Mouse (Mus musculus) heart, adult 2 months (tissue): ENCODE measurements around the gene Agpat1. TPM values are rescaled to one million over a fixed set of nuclear protein-coding genes. Genes with fewer than 3 reads are reported as not detected.
A peak's percentile ranks its signal among the peaks of the same experiment; 100 is the strongest.

Experiments used
- DNase-seq, 2 experiments: peaks; one replicate each; pipeline ENCODE4 v3.0.0; 2021
- H3K27ac ChIP-seq: fragments of 200-600 bp; 2 replicates; pipeline ENCODE4 v1.8.1; 2022
- H3K27me3 ChIP-seq: fragments of 200-500 bp; 2 replicates; pipeline ENCODE4 v1.6.1; 2012; ENCODE audit warnings: mild to moderate bottlenecking, low read length, inconsistent platforms, mixed read lengths; ENCODE audit not compliant: control insufficient read depth, insufficient read depth
- H3K36me3 ChIP-seq: fragments of 200-500 bp; 2 replicates; pipeline ENCODE4 v1.6.1; 2012; ENCODE audit warnings: low read length, inconsistent platforms; ENCODE audit not compliant: control insufficient read depth, insufficient read depth
- H3K4me1 ChIP-seq: fragments of 200-500 bp; 2 replicates; pipeline ENCODE4 v1.6.1; 2011; ENCODE audit warnings: low read length; ENCODE audit not compliant: control insufficient read depth, insufficient read depth
- H3K4me3 ChIP-seq: fragments of 200-600 bp; 2 replicates; pipeline ENCODE4 v1.8.1; 2022
- H3K79me2 ChIP-seq: fragments of 200-500 bp; replicated peaks from 2 replicates; pipeline ENCODE4 v1.6.1; 2012; ENCODE audit warnings: mild to moderate bottlenecking, inconsistent platforms, low read length, moderate library complexity, mixed read lengths; ENCODE audit not compliant: control insufficient read depth, insufficient read depth
- H3K9ac ChIP-seq: fragments of 200-500 bp; 2 replicates; pipeline ENCODE4 v1.6.1; 2012; ENCODE audit warnings: low read depth, mild to moderate bottlenecking, control low read depth, inconsistent platforms, low read length, mixed read lengths
- CTCF ChIP-seq: fragments of 200-600 bp; IDR thresholded peaks from 2 replicates; pipeline ENCODE4 v1.8.1; 2022; ENCODE audit warnings: antibody characterized with exemption, mild to moderate bottlenecking, moderate library complexity
- EP300 ChIP-seq: fragments of 200-500 bp; IDR thresholded peaks from 2 replicates; pipeline ENCODE4 v1.6.1; 2011; ENCODE audit warnings: low read depth, low read length, control low read depth; ENCODE audit not compliant: insufficient read depth
- POLR2A ChIP-seq: fragments of 200-500 bp; IDR thresholded peaks from 2 replicates; pipeline ENCODE4 v1.6.1; 2011; ENCODE audit warnings: mild to moderate bottlenecking, low read depth, low read length, control low read depth; ENCODE audit not compliant: insufficient read depth
- WGBS: fragments of 180-500 bp; shearing (Covaris S2); methylation state at CpG from one replicate; pipeline ENCODE4 v1.1.7; 2018; 5-methylcytosine and 5-hydroxymethylcytosine counted together
- intact Hi-C: fragments of 180-260 bp; cut with DNase I; formaldehyde crosslinking; loops from one replicate; pipeline ENCODE4 v1.15.1; 2025
- polyA plus RNA-seq: library from polyadenylated mRNA; depleted of rRNA; stranded (reverse); fragments of >200 nt; gene quantifications from 2 replicates; pipeline ENCODE4 v1.2.3, GENCODE M21; 2012
- total RNA-seq, 2 experiments: library from RNA; stranded (reverse); gene quantifications; 2 replicates each; pipeline ENCODE4 v1.2.3; 2021

The Agpat1 gene
- total and polyA plus RNA-seq, 3 experiments, result 64.8 to 178 (median 68.9) TPM

DNA sequence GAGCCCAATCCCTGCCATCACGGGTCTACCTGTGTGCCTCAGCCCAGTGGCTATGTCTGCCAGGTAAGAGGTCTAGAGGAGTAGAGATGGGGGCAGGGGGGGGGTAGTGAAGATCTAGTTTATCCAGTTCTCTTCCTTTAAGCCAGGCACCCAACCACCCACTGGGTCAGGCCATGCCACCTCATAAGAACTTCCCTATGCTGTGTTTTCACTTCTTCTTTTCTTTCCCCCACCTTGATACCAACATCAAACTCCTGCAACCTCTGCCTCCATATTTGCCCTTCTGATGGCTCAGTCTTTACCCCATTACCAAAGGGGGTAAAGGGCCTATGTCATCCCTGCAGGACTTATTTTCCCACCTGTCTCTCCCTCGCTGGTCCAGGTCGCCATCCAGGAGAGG lies 26.0 kb upstream of the Agpat1 start:
- no peaks in the 10 kb centered on the region for H3K27me3 ChIP-seq
- H3K79me2 ChIP-seq, result no peaks in the 10 kb centered on the region
- no peak for DNase-seq
- no peaks in the 10 kb centered on the region for H3K4me1 ChIP-seq
- WGBS, result 91% methylated on average over 3 of the region's 3 CpGs
- H3K4me3 ChIP-seq, result no peak overlapping the region
- H3K9ac ChIP-seq, result no peak overlapping the region
- no peak for TF ChIP-seq CTCF
- no peak for TF ChIP-seq EP300
- TF ChIP-seq POLR2A, result no peak
- no peak overlapping the region for H3K27ac ChIP-seq
- intact Hi-C loops, result no loop called here
- H3K36me3 ChIP-seq, result no peaks in the 10 kb centered on the region

GRCm38 (mm10) chr17:34582528-34582927 lies 21.5 kb upstream of the Agpat1 start:
- H3K9ac ChIP-seq, result no peak overlapping the region
- H3K27me3 ChIP-seq, result no peaks in the 10 kb centered on the region
- H3K36me3 ChIP-seq, result no peaks in the 10 kb centered on the region
- H3K27ac ChIP-seq, result no peak overlapping the region
- no peak for TF ChIP-seq POLR2A
- TF ChIP-seq CTCF, result no peak
- TF ChIP-seq EP300, result no peak
- no peak for DNase-seq
- intact Hi-C loops, result no loop called here
- peaks cover 3% of the 10 kb centered on the region; the same call in 1 of the 2 replicates for H3K4me1 ChIP-seq
- WGBS, result 87% methylated on average over 12 of the region's 12 CpGs
- H3K4me3 ChIP-seq, result no peak overlapping the region
- no peaks in the 10 kb centered on the region for H3K79me2 ChIP-seq

DNA sequence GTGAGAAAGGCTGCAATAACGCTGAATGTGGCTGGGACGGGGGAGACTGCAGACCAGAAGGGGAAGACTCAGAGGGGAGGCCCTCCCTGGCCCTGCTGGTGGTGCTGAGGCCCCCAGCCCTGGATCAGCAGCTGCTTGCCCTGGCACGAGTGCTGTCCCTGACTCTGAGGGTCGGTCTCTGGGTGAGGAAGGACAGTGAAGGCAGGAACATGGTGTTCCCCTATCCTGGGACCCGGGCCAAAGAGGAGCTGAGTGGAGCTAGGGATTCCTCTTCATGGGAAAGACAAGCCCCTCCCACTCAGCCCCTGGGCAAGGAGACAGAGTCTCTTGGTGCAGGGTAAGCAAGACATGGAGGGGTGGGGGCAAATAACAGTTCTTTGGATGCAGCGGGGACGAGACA lies 20.7 kb upstream of the Agpat1 start:
- Histone ChIP-seq H3K9ac (no peak overlapping the region), H3K4me1 (peaks cover 6% of the 10 kb centered on the region), H3K27ac (no peak overlapping the region), H3K27me3 (no peaks in the 10 kb centered on the region), H3K79me2 (no peaks in the 10 kb centered on the region), H3K4me3 (no peak overlapping the region), H3K36me3 (no peaks in the 10 kb centered on the region)
- DNase-seq, result no peak
- intact Hi-C loops, result no loop called here
- TF ChIP-seq CTCF, result no peak
- no peak for TF ChIP-seq EP300
- TF ChIP-seq POLR2A, result no peak
- WGBS, result 54% methylated on average over 7 of the region's 7 CpGs

GRCm38 (mm10) chr17:34583819-34584218 lies 20.2 kb upstream of the Agpat1 start:
- 87% methylated on average over 8 of the region's 8 CpGs for WGBS
- H3K4me1 ChIP-seq, result peaks cover 7% of the 10 kb centered on the region
- TF ChIP-seq EP300, result no peak
- no peak overlapping the region for H3K9ac ChIP-seq
- H3K27me3 ChIP-seq, result no peaks in the 10 kb centered on the region
- no peak overlapping the region for H3K27ac ChIP-seq
- no peak overlapping the region for H3K4me3 ChIP-seq
- no peak for DNase-seq
- intact Hi-C loops, result no loop called here
- no peaks in the 10 kb centered on the region for H3K36me3 ChIP-seq
- H3K79me2 ChIP-seq, result no peaks in the 10 kb centered on the region

DNA sequence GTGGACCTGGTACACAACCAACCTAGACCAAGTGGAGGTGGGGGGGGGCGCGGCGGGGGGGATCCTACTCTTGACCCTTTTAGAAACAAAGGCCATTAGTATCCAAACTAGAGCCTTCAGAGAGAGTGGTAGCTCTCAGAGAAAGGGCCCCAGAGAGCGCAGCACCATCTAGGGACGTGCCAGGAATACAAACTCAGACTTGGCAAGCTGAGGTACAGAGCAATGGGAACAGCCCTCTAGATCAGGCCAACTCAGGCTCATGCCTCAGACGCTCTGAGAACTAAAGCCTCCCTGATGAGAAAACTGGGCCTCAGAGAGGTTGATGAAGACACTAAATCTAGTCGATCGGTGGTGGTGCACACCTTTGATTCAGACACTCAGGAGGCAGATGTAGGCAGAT lies 18.9 kb upstream of the Agpat1 start:
- Histone ChIP-seq H3K9ac (no peak overlapping the region), H3K27ac (no peak overlapping the region), H3K27me3 (no peaks in the 10 kb centered on the region), H3K79me2 (no peaks in the 10 kb centered on the region), H3K4me1 (peaks cover 12% of the 10 kb centered on the region), H3K4me3 (no peak overlapping the region), H3K36me3 (no peaks in the 10 kb centered on the region)
- intact Hi-C loops, result no loop called here
- DNase-seq, result no peak
- 80% methylated on average over 8 of the region's 8 CpGs for WGBS
- TF ChIP-seq EP300 (no peak), CTCF (no peak), POLR2A (no peak)

DNA sequence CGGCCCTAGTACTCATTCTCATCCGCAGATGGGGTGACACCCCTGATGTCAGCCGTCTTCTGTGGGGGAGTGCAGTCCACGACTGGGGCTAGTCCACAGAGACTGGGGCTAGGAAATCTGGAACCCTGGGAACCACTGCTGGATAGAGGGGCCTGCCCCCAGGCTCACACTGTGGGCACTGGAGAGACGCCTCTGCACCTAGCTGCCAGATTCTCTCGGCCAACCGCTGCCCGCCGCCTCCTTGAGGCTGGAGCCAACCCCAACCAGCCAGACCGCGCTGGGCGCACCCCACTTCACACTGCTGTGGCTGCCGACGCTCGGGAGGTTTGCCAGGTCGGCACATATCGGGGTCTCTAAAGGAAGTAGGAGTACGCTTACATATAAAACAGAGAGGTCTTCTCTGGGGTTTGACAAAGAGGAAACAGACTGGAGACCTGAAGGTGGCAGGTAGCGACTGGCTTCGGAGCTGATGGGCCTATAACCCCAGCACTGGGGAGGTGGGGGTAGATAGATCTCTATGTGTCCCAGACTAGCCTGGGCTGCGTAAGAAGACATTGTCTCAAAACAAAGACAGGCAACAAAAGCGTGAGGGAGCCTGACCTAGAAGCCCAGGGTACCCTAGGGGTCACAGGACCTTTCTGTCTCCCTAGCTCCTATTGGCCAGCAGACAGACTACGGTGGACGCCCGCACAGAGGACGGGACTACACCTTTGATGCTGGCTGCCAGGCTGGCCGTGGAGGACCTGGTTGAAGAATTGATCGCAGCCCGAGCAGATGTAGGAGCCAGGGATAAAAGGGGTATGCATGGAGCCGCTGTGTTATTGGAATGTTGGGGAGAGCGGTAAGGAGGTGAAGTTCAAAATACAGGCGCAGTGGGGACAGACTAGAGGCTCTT lies 17.9 kb upstream of the Agpat1 start:
- Histone ChIP-seq H3K79me2 (no peaks in the 10 kb centered on the region), H3K27me3 (no peaks in the 10 kb centered on the region), H3K27ac (peak overlapping the region; percentile 89), H3K4me3 (peak overlapping the region; percentile 74), H3K36me3 (no peaks in the 10 kb centered on the region), H3K9ac (0 out of 2 replicates have a peak overlapping the region, but pooled peaks have one; percentile 83), H3K4me1 (peaks cover 14% of the 10 kb centered on the region)
- no peak for TF ChIP-seq POLR2A
- TF ChIP-seq EP300, result no peak
- no peak for TF ChIP-seq CTCF
- WGBS, result 43% methylated on average over 32 of the region's 32 CpGs
- DNase-seq, result no peak
- intact Hi-C loops, result no loop called here
